Mouse (Mus musculus): Measurements from ENCODE around the gene Nr2c2ap.

DNA sequence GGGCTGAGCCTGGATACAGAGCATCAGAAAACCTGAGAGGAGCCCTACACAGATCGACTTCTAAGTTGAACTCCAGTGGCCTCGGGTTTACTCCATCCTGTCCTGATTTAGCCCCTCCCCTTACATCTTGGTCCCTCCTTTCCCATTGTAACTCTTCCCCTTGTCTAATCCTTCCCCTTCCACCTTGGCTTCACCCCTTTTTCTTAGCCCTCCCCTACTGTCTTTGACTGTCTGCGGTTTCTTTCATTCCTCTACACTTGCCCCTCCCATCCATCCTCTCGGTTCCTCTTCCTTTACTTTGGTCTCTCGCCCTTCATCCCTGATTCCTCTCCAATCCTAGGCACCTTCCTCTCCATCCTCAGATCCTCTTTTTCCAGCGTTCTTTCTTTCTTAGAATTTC, 16.6 kb upstream of the Nr2c2ap start:
- TF ChIP-seq CTCF (IDR thresholded peaks at IDR 0.05; ENCODE audit: low read depth) (no peak), EP300 (IDR thresholded peaks at IDR 0.05; ENCODE audit: low read depth) (no peak)

Measured in liver, postnatal 0 days (tissue).